Mouse (Mus musculus) erythroid progenitor cell, adult 5-6 weeks (primary cell): ENCODE measurements around the gene Tox3. TPM values are rescaled to one million over a fixed set of nuclear protein-coding genes. Genes with fewer than 3 reads are reported as not detected.

Experiments used
- ATAC-seq: replicated peaks from 2 replicates; pipeline ENCODE4 v1.8.0; 2016; ENCODE audit warnings: moderate number of reproducible peaks, mild to moderate bottlenecking, moderate TSS enrichment, inconsistent platforms; ENCODE audit not compliant: poor library complexity, low FRiP score, severe bottlenecking
- total RNA-seq, 2 experiments: library from RNA; stranded (forward) in 1 of 2; stranded (reverse) in 1 of 2; fragments of 150-400 nt in 1 of 2; fragments of 186-747, 209-891 nt in 1 of 2; gene quantifications; 2 replicates each; pipeline versions ENCODE4 v1.2.3 to v1.2.4; 2015 to 2017; ENCODE audit warnings: low replicate concordance in 2 of 2

Gene Tox3
- total RNA-seq, 2 experiments from 2014 or later = not detected

GRCm38 (mm10) chr8:90244458-90245145 lies 103.5 kb downstream of the Tox3 start:
- ATAC-seq = no peak

GRCm38 (mm10) chr8:90243957-90244356 lies 104.2 kb downstream of the Tox3 start:
- no peak for ATAC-seq

GRCm38 (mm10) chr8:90242351-90242750 lies 105.8 kb downstream of the Tox3 start:
- ATAC-seq = no peak

GRCm38 (mm10) chr8:90241461-90241860 lies 106.7 kb downstream of the Tox3 start:
- ATAC-seq = no peak

GRCm38 (mm10) chr8:90232501-90232900 lies 115.6 kb downstream of the Tox3 start:
- ATAC-seq = no peak

GRCm38 (mm10) chr8:90224172-90224571 lies 124.0 kb downstream of the Tox3 start:
- no peak for ATAC-seq

GRCm38 (mm10) chr8:90209105-90210037 lies 138.8 kb downstream of the Tox3 start:
- no peak for ATAC-seq
